Mouse (Mus musculus) neural tube, embryonic 11.5 days (tissue): ENCODE measurements around the gene Tbcel. TPM values are rescaled to one million over a fixed set of nuclear protein-coding genes. Genes with fewer than 3 reads are reported as not detected.
A peak's percentile ranks its signal among the peaks of the same experiment; 100 is the strongest.

Source experiments
- ATAC-seq: fragments of 200-750 bp; cut with Nextera tagmentation; 2 replicates; pipeline ENCODE4 v1.8.0; 2017; ENCODE audit warnings: moderate number of reproducible peaks, mild to moderate bottlenecking, moderate TSS enrichment, moderate library complexity; ENCODE audit not compliant: insufficient read depth, low FRiP score, low TSS enrichment
- DNase-seq: peaks from one replicate; pipeline ENCODE4 v3.0.0-alpha.2; 2015; ENCODE audit warnings: low spot score
- H3K27ac ChIP-seq: fragments of 300-500 bp; sonication (generic); 2 replicates; pipeline ENCODE4 v1.5.1; 2014; ENCODE audit warnings: low read depth, mild to moderate bottlenecking, low read length
- H3K27me3 ChIP-seq: fragments of 300-500 bp; sonication (generic); 2 replicates; pipeline ENCODE4 v1.6.1; 2014; ENCODE audit warnings: mild to moderate bottlenecking, low read length, mixed read lengths; ENCODE audit not compliant: control insufficient read depth, insufficient read depth
- H3K36me3 ChIP-seq: fragments of 300-500 bp; sonication (generic); 2 replicates; pipeline ENCODE4 v1.6.1; 2014; ENCODE audit warnings: mild to moderate bottlenecking, low read length, moderate library complexity, mixed read lengths; ENCODE audit not compliant: control insufficient read depth, insufficient read depth
- H3K4me1 ChIP-seq: fragments of 300-500 bp; sonication (generic); 2 replicates; pipeline ENCODE4 v1.6.1; 2014; ENCODE audit warnings: low read length, mixed read lengths; ENCODE audit not compliant: control insufficient read depth, insufficient read depth
- H3K4me2 ChIP-seq: fragments of 300-500 bp; sonication (generic); 2 replicates; pipeline ENCODE4 v1.6.1; 2014; ENCODE audit warnings: low read depth, mild to moderate bottlenecking, moderate library complexity
- H3K4me3 ChIP-seq: fragments of 300-500 bp; sonication (generic); 2 replicates; pipeline ENCODE4 v1.5.1; 2014; ENCODE audit warnings: low read depth, low read length
- H3K9ac ChIP-seq: fragments of 300-500 bp; sonication (generic); 2 replicates; pipeline ENCODE4 v1.6.1; 2014; ENCODE audit warnings: mild to moderate bottlenecking, low read length
- H3K9me3 ChIP-seq: fragments of 300-500 bp; sonication (generic); 2 replicates; pipeline ENCODE4 v1.6.1; 2016; ENCODE audit warnings: low read length; ENCODE audit not compliant: control insufficient read depth
- WGBS: fragments of 180-500 bp; shearing (Covaris S2); extraction: QIAGEN DNeasy Blood & Tissue Kit; methylation state at CpG from one replicate; pipeline ENCODE4 v1.1.7; 2014; 5-methylcytosine and 5-hydroxymethylcytosine counted together
- polyA plus RNA-seq: library from polyadenylated mRNA; unstranded; fragments of >200 nt; fragmentation: Nextera tagmentation; extraction: Ambion mirVana; gene quantifications from 2 replicates; pipeline ENCODE4 v1.2.1, GENCODE M21; 2014

The Tbcel gene
- polyA plus RNA-seq, 1 experiment from 2014 or later: 5.7 TPM

DNA sequence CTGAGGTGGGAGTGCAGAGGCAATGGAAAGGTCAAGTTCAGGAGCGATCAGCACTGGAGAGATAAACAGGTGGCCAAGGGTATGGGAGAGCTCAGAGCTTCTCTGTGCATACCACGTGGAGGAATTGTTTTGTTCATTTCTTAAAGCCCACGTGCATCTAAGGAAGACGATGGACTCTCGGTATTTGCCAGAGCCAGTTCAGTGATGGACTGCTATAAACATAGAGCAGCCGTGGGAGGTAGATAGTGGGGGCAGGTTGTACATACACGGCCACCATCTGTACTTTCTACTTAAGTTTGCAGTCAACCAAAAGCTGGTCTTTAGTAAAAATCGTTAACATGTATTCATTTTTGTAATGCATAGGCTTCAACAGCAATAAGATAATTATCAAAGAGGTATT, 65.5 kb downstream of the Tbcel start:
- Histone ChIP-seq H3K36me3 (peaks cover 8% of the 10 kb centered on the region), H3K4me1 (no peaks in the 10 kb centered on the region; the same call in 1 of the 2 replicates), H3K4me2 (no peak overlapping the region), H3K4me3 (no peak overlapping the region), H3K9ac (no peak overlapping the region), H3K27ac (no peak overlapping the region), H3K27me3 (no peaks in the 10 kb centered on the region), H3K9me3 (no peaks in the 10 kb centered on the region)
- ATAC-seq (no peak), DNase-seq (no peak)
- 89% methylated on average over 8 of the region's 8 CpGs for WGBS

DNA sequence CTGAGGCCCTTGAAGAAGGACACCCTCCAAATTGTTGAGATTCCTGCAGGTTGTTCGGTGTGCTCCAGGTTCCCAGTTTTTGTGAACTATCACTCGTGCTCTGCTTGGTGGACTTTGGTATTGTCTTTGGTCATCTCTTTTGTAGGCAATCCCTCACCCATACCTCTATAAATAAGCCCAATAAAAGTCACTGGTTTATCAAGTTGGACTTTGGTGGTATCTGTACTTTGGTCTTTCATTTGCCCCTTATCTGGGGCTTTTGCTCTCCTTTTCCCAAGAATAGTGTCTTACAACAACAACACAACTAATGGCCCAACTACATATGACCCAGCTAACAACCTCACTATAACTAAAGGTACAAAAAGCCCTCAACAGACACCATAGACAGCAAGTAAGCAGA, 66.4 kb downstream of the Tbcel start:
- Histone ChIP-seq H3K27ac (no peak overlapping the region), H3K4me3 (no peak overlapping the region)

DNA sequence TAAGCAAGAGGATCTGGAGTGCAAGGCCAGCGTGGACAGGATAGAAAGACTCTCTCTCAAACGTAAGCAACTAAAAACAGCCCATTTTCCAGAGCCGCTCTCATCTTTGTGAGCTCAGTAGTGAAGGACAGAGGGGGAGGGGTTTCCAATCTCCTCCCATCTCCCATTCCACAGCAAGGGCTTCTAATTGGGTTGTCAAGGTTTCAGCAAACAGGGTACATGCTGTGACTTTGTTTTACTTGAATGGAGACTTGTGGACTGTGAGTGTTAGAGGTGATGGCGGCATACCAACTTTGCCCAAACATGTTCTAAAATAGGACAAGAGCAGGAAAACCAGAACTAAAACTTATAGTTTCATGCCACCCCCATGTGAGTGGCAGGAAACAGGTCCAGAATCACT, 68.2 kb downstream of the Tbcel start:
- ATAC-seq: no peak
- DNase-seq: no peak
- peaks cover 8% of the 10 kb centered on the region for H3K36me3 ChIP-seq
- H3K9ac ChIP-seq: no peak overlapping the region
- H3K9me3 ChIP-seq: no peaks in the 10 kb centered on the region
- H3K27ac ChIP-seq: no peak overlapping the region
- no peaks in the 10 kb centered on the region for H3K27me3 ChIP-seq
- no peak overlapping the region for H3K4me2 ChIP-seq
- no peak overlapping the region for H3K4me3 ChIP-seq
- 37% methylated on average over 4 of the region's 4 CpGs for WGBS
- no peaks in the 10 kb centered on the region; the same call in 1 of the 2 replicates for H3K4me1 ChIP-seq

More for the DNA sequence above, 66.4 kb downstream of the Tbcel start:
- DNase-seq (no peak), ATAC-seq (no peak)
- no peaks in the 10 kb centered on the region for H3K27me3 ChIP-seq
- H3K4me2 ChIP-seq: no peak overlapping the region
- 95% methylated on average over 2 of the region's 2 CpGs for WGBS
- H3K9ac ChIP-seq: no peak overlapping the region
- H3K9me3 ChIP-seq: no peaks in the 10 kb centered on the region
- H3K4me1 ChIP-seq: no peaks in the 10 kb centered on the region; the same call in 1 of the 2 replicates
- H3K36me3 ChIP-seq: peaks cover 8% of the 10 kb centered on the region

DNA sequence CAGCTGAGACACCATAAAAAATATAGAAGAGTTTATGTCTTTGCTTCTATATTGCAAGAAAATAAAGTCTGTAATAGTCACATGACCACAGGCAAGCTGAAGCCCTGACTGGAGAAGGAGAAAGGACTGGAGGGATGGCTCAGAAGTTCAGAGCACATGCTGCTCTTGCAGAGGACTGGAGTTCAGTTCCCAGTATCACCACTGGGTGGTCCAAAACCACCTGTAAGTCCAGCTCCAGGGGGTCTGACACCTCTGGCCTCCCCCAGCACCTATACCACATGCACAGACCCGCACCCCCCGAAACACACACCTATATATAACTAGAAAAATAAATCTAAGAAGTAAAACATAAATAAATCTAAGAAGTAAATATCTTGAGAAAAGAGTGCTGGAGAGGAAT, 75.5 kb downstream of the Tbcel start:
- no peak overlapping the region for H3K4me3 ChIP-seq
- DNase-seq: no peak
- H3K27me3 ChIP-seq: no peaks in the 10 kb centered on the region
- no peaks in the 10 kb centered on the region; the same call in none of the 2 replicates for H3K36me3 ChIP-seq
- WGBS: 98% methylated on average over 2 of the region's 2 CpGs
- H3K27ac ChIP-seq: no peak overlapping the region
- H3K4me2 ChIP-seq: no peak overlapping the region
- no peak overlapping the region for H3K9ac ChIP-seq
- H3K9me3 ChIP-seq: no peaks in the 10 kb centered on the region
- H3K4me1 ChIP-seq: no peaks in the 10 kb centered on the region; the same call in 1 of the 2 replicates
- ATAC-seq: no peak

DNA sequence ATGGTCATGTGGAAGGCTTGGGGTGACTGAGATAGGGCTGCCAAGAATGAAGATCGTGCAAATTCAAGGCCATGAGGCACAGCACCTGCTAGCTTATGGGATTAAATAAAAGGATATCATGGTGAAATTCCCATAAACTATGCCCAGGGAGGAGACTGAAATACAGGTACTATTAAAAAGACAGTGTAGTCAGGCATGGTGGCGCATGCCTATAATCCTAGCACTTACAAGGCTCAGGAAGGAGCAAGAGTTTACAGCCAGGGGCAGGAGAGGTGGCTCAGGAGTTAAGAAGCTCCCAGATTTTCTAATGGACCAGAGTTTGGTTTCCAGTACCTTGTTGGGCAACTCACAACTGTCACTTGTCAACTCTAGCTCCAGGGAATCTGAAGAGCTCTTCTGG, 76.0 kb downstream of the Tbcel start:
- no peak for ATAC-seq
- no peaks in the 10 kb centered on the region for H3K27me3 ChIP-seq
- no peak overlapping the region for H3K4me2 ChIP-seq
- no peaks in the 10 kb centered on the region; the same call in 1 of the 2 replicates for H3K36me3 ChIP-seq
- H3K9me3 ChIP-seq: no peaks in the 10 kb centered on the region
- no peak overlapping the region for H3K9ac ChIP-seq
- H3K4me1 ChIP-seq: peaks cover 1% of the 10 kb centered on the region; the same call in 1 of the 2 replicates
- H3K27ac ChIP-seq: no peak overlapping the region
- no peak for DNase-seq
- no peak overlapping the region for H3K4me3 ChIP-seq
- 96% methylated on average over 2 of the region's 2 CpGs for WGBS

DNA sequence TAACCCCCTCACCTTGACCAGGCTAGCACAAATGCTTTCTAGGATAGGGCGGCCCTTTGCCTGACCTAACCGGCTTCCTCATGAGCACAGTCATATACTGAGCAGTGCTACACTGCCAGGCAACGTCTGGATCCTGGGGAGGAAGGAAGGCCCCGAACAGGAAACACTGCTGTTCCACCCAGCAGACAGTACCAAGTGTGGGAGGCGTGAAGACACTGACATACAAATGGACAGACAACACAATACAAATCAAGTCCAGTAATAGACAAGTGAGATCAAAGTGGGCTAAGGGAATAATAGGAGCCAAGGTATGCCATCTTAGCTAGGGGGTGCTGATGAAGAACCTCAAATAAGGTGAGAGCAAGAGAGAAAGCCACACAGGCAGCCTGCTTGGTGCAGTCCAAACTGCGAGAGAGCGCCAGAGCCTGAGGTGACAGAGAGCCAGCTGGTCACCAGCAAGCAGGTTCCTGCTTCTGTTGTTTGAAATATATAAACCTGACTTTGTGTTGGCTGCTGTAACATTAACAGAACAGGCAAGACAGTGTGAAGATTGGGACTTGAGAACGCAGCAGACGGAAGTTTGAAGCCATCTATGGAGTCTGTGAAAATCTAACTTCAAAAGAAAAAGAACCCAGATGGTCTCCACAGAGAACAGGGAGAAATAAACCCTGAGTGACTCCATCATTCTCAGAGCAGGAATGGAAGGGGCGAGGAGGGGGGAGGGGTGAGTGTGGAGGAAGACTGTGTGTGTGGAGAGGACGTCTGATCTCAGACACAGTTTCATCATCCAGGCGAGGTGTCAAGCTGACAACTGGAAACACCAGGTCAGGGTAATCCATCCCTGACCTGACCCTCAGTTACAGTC, 79.3 kb downstream of the Tbcel start:
- Histone ChIP-seq H3K27ac (no peak overlapping the region), H3K4me3 (no peak overlapping the region), H3K27me3 (no peaks in the 10 kb centered on the region), H3K9ac (no peak overlapping the region), H3K36me3 (no peaks in the 10 kb centered on the region), H3K4me1 (peaks cover 3% of the 10 kb centered on the region; the same call in 1 of the 2 replicates), H3K9me3 (no peaks in the 10 kb centered on the region), H3K4me2 (no peak overlapping the region)
- ATAC-seq: no peak
- 70% methylated on average over 12 of the region's 12 CpGs for WGBS
- no peak for DNase-seq

DNA sequence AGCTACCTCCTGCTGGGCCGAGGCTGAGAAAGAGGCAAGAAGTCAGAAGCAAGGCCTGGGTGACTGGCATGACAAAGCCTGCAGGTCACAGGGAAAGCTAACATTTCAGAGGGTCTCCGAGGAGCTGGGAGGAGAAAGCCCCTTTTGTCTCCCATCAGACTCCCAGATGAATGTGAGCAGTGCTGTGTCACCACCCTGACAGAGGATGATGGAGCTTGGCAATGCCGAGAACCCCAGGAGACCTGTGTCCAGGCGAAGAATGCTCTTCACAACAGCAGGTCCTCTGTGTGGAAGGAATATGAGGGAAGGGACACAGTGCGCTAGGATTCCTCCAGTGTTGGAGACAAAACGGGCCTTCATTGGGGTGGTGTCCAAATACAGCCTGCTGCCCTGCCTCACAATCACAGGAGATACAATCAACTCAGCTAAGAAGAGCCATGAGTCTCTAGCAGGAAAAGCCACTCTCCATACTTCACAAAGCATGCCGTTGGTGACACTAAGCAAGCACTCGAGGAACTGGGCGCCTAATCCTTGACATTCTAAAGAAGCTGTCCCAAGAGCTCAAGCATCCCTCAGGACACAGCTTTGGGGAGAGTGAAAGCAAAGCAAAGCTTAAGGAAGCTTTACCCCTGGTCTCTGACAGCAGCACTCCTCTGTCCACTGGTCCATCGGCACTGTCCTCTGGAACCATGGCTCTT, 80.8 kb downstream of the Tbcel start:
- peak; percentile 21 for DNase-seq
- H3K4me1 ChIP-seq: peaks cover 3% of the 10 kb centered on the region; the same call in 1 of the 2 replicates
- no peaks in the 10 kb centered on the region for H3K27me3 ChIP-seq
- no peaks in the 10 kb centered on the region for H3K9me3 ChIP-seq
- no peak overlapping the region for H3K27ac ChIP-seq
- no peak overlapping the region for H3K4me2 ChIP-seq
- no peak overlapping the region for H3K9ac ChIP-seq
- WGBS: 49% methylated on average over 10 of the region's 10 CpGs
- no peaks in the 10 kb centered on the region for H3K36me3 ChIP-seq
- no peak overlapping the region for H3K4me3 ChIP-seq
- ATAC-seq: no peak

DNA sequence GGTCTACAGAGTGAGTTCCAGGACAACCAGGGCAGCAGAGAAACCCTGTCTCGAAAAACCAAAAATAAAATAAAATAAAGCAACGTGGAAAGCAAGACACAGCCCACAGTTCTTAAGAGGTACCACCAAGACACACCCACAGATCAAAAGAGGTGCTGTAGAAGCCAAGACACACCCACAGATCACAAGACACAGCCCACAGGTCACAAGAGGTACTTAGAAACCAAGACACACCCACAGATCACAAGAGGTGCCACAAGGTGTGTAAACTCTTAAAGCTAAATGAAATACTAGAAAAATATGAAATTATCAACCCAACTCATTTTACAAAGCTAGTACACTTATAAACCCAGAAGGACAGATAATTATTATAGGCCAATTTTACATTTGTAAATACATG, 84.0 kb downstream of the Tbcel start:
- H3K27ac ChIP-seq: no peak overlapping the region
- H3K27me3 ChIP-seq: no peaks in the 10 kb centered on the region
- 91% methylated on average over 2 of the region's 2 CpGs for WGBS
- peaks cover 2% of the 10 kb centered on the region; the same call in 1 of the 2 replicates for H3K36me3 ChIP-seq
- no peak overlapping the region for H3K9ac ChIP-seq
- no peak overlapping the region for H3K4me2 ChIP-seq
- H3K4me3 ChIP-seq: no peak overlapping the region
- DNase-seq (no peak), ATAC-seq (no peak)
- peaks cover 3% of the 10 kb centered on the region; the same call in 1 of the 2 replicates for H3K4me1 ChIP-seq
- no peaks in the 10 kb centered on the region for H3K9me3 ChIP-seq
